Mouse (Mus musculus): ENCODE results near the gene Daglb. TPM values are rescaled to one million over a fixed set of nuclear protein-coding genes. Genes with fewer than 3 reads are reported as not detected.
A peak's percentile ranks its signal among the peaks of the same experiment; 100 is the strongest.

The Daglb gene
- polyA plus RNA-seq, 1 experiment from 2014 or later: 4.9 TPM

DNA sequence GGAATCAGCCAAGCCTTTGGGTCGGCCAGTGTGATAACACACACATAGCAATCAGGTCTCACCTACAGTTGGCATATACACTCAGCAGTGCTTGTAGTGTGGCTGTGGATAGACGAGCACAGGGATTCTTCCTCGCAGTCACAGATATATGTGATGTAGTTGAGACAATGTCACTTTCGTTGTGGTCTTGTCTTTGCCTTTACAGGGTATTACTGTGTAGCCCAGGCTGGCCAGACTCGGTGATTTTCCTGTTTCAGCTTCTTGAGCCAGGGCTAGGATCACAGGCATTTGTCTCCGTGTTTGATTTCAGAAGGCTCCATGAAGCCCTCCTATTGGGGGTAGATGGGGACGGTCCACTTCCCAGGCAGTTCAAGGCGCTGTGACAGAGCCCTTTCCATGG lies 5.2 kb downstream of the Daglb start:
- no peak for TF ChIP-seq CTCF (IDR thresholded peaks at IDR 0.05; ENCODE audit: low read depth)

DNA sequence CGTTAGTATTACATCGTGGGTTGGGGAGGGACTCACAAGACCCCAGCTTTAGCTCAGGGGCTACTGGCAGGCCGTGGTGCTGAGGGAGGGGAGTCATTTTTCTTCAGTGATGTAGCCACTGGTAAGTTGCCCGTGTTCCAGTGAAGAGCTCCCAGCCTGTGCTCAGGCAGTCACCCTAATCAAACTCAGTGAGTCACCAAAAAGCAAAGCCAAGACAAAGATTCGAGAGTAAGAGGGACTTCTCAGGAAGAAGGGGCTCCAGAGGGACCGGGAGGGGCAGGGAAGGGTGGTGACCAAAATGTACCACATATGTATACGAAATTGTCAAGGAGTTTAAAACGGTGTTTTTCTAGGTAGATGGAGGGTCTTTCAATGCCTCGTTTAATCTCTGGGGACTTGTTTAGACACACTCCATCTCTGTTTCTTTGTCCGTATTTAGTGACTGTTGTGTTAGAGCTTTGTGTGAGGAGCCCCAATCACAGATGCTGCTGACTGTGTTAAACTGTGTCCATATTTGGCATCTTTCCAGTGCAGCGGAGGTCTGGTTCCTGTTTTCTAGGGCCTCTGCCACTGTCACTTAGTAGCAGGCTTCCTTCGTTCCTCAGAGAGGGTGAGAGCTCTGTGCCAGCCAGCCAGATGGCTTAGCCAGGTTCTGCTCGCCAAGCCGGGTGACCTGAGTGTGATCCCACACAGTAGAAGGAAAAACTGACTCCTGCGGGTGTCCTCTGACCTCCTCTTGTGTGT lies 6.2 kb downstream of the Daglb start:
- Histone ChIP-seq H3K4me1 (replicated peaks; ENCODE audit: insufficient read depth, low read length) (no peaks in the 10 kb centered on the region), H3K9me3 (replicated peaks; ENCODE audit: low read length) (no peaks in the 10 kb centered on the region), H3K27me3 (ENCODE audit: insufficient read depth, low read length) (no peaks in the 10 kb centered on the region), H3K4me3 (replicated peaks; ENCODE audit: low read depth, low read length) (no peak overlapping the region), H3K27ac (peak overlapping the region; percentile 31; the same call in 1 of the 2 replicates), H3K4me2 (ENCODE audit: low read length) (no peak overlapping the region), H3K9ac (ENCODE audit: low read depth, low read length) (no peak overlapping the region), H3K36me3 (ENCODE audit: insufficient read depth, low read length) (peaks cover 8% of the 10 kb centered on the region; the same call in 1 of the 2 replicates)
- ATAC-seq (replicated peaks; ENCODE audit: low FRiP score, low read depth): no peak
- DNase-seq (ENCODE audit: low spot score): peak; percentile 44
- TF ChIP-seq CTCF (IDR thresholded peaks at IDR 0.05; ENCODE audit: low read depth): no peak
- WGBS: 67% methylated on average over 15 of the region's 15 CpGs

More for the DNA sequence above, 5.2 kb downstream of the Daglb start:
- ATAC-seq (replicated peaks; ENCODE audit: low FRiP score, low read depth) (no peak), DNase-seq (ENCODE audit: low spot score) (no peak)
- Histone ChIP-seq H3K9ac (ENCODE audit: low read depth, low read length) (no peak overlapping the region), H3K4me2 (ENCODE audit: low read length) (no peak overlapping the region), H3K9me3 (replicated peaks; ENCODE audit: low read length) (no peaks in the 10 kb centered on the region), H3K4me1 (replicated peaks; ENCODE audit: insufficient read depth, low read length) (0 out of 2 replicates have a peak, but pooled peaks cover 7% of the 10 kb centered on the region), H3K4me3 (replicated peaks; ENCODE audit: low read depth, low read length) (no peak overlapping the region), H3K27me3 (ENCODE audit: insufficient read depth, low read length) (no peaks in the 10 kb centered on the region), H3K27ac (no peak overlapping the region), H3K36me3 (ENCODE audit: insufficient read depth, low read length) (peaks cover 8% of the 10 kb centered on the region; the same call in 1 of the 2 replicates)
- WGBS: 95% methylated on average over 8 of the region's 8 CpGs

DNA sequence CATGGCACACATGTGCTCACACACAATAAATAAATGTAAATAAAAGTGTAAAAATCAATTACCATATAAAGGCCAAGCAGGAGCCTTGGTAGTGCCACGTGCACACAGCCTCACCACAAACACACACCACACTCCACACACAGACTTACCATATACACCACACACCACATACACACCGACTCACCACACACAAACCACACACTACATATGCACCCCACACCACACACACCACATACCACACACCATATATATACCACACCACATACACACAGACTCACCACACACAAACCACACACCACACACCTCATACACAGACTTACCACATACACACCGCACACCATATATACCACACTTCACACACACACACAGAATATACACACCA lies 6.8 kb downstream of the Daglb start:
- no peak for ATAC-seq (replicated peaks; ENCODE audit: low FRiP score, low read depth)
- Histone ChIP-seq H3K9me3 (replicated peaks; ENCODE audit: low read length) (no peaks in the 10 kb centered on the region), H3K9ac (ENCODE audit: low read depth, low read length) (no peak overlapping the region), H3K4me1 (replicated peaks; ENCODE audit: insufficient read depth, low read length) (no peaks in the 10 kb centered on the region), H3K4me3 (replicated peaks; ENCODE audit: low read depth, low read length) (no peak overlapping the region), H3K4me2 (ENCODE audit: low read length) (no peak overlapping the region), H3K27ac (no peak overlapping the region), H3K36me3 (ENCODE audit: insufficient read depth, low read length) (peaks cover 8% of the 10 kb centered on the region; the same call in 1 of the 2 replicates), H3K27me3 (ENCODE audit: insufficient read depth, low read length) (no peaks in the 10 kb centered on the region)
- no peak for DNase-seq (ENCODE audit: low spot score)
- 92% methylated on average over 3 of the region's 3 CpGs for WGBS
- no peak for TF ChIP-seq CTCF (IDR thresholded peaks at IDR 0.05; ENCODE audit: low read depth)

DNA sequence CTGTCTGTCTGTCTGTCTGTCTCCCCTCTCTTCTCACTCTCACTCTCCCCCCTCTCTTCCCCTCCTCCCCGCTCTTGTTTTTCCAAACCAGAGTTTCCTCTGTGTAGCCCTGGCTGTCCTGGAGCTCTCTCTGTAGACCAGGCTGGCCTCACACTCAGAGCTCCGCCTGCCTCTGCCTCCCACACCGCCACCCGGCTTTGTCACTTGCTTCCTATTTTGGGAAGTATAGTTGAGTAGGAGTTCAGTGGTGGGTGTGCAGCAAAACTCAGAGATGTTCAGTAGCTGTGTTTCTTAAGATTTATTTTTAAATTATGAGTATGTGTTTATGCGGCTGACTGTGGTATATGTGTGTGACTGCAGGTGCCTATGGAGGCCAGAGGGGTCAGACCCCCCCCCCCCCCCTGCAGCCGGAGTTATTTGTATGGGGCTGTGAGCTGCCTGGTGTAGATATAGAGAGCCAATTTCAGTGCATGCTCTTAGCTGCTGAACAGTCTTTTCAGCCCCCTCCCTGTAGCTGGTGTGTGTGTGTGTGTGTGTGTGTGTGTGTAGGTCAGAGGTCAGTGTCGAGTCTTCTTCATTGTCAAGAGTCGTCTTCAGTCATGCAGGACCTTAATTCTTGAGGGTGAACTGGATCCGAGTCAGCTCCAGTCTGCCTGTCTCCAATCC lies 7.7 kb downstream of the Daglb start:
- Histone ChIP-seq H3K27me3 (ENCODE audit: insufficient read depth, low read length) (no peaks in the 10 kb centered on the region), H3K27ac (no peak overlapping the region), H3K9ac (ENCODE audit: low read depth, low read length) (no peak overlapping the region), H3K4me3 (replicated peaks; ENCODE audit: low read depth, low read length) (no peak overlapping the region), H3K9me3 (replicated peaks; ENCODE audit: low read length) (no peaks in the 10 kb centered on the region), H3K4me2 (ENCODE audit: low read length) (no peak overlapping the region), H3K4me1 (replicated peaks; ENCODE audit: insufficient read depth, low read length) (no peaks in the 10 kb centered on the region), H3K36me3 (ENCODE audit: insufficient read depth, low read length) (peaks cover 8% of the 10 kb centered on the region; the same call in 1 of the 2 replicates)
- no peak for ATAC-seq (replicated peaks; ENCODE audit: low FRiP score, low read depth)
- WGBS: 86% methylated on average over 9 of the region's 9 CpGs
- no peak for TF ChIP-seq CTCF (IDR thresholded peaks at IDR 0.05; ENCODE audit: low read depth)
- DNase-seq (ENCODE audit: low spot score): no peak

DNA sequence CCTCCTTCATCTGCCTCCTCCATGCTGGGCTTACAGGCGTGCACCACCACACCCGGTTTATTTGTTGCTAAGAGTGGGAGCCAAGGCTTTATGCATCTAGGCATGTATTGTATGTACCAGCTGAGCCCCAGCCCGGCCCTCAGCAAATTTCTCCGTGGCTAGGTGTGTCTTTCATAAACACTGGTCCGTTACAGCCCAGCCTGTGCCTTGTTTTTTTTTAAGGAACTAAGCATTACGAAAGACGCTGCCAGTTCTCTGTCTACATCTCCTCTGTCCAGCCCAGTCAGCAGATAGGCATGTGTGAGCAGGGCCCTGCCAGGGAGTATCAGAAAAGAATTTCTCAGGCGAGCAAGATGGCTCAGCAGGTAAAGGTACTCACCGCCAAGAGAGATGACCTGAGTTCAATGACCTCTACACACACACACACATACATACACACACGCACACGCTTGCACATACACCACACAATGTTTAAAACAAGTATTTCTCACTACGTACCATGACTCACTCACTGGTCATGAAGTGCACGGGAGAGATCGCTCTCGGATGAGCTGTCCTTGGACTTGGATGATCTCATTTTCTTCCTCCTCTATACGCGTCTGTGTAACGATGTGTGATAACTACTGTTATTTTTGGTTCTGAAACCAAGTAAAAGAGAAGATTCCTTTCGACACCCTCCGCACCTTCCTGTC lies 10.9 kb downstream of the Daglb start:
- no peak for TF ChIP-seq CTCF (IDR thresholded peaks at IDR 0.05; ENCODE audit: low read depth)
- DNase-seq (ENCODE audit: low spot score): no peak
- ATAC-seq (replicated peaks; ENCODE audit: low FRiP score, low read depth): no peak
- H3K36me3 ChIP-seq (ENCODE audit: insufficient read depth, low read length): peaks cover 8% of the 10 kb centered on the region; the same call in 1 of the 2 replicates
- no peak overlapping the region for H3K4me2 ChIP-seq (ENCODE audit: low read length)
- WGBS: 85% methylated on average over 20 of the region's 20 CpGs
- H3K27ac ChIP-seq: no peak overlapping the region
- no peaks in the 10 kb centered on the region for H3K9me3 ChIP-seq (replicated peaks; ENCODE audit: low read length)
- no peak overlapping the region for H3K9ac ChIP-seq (ENCODE audit: low read depth, low read length)
- H3K4me1 ChIP-seq (replicated peaks; ENCODE audit: insufficient read depth, low read length): no peaks in the 10 kb centered on the region
- H3K27me3 ChIP-seq (ENCODE audit: insufficient read depth, low read length): no peaks in the 10 kb centered on the region
- no peak overlapping the region for H3K4me3 ChIP-seq (replicated peaks; ENCODE audit: low read depth, low read length)

DNA sequence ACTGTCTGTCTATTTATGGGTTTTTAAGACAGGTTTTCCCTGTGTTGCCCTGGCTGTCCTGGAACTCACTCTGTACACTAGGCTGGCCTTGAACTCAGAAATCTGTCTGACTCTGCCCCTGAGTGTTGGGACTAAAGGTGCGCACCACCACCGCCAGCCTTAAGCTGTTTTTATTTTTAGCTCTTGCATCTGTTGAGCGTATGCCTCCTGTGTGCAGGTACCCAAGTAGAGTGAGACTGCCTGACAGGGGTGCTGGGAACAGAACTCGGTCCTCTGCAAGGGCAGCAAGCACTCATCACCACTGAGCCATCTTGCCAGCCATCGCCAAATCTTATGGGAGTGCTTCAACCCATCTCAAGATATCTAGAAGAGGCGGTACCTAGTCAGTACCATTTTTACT lies 11.6 kb downstream of the Daglb start:
- Histone ChIP-seq H3K4me2 (ENCODE audit: low read length) (no peak overlapping the region), H3K27ac (no peak overlapping the region), H3K4me3 (replicated peaks; ENCODE audit: low read depth, low read length) (no peak overlapping the region), H3K9ac (ENCODE audit: low read depth, low read length) (no peak overlapping the region), H3K4me1 (replicated peaks; ENCODE audit: insufficient read depth, low read length) (no peaks in the 10 kb centered on the region), H3K36me3 (ENCODE audit: insufficient read depth, low read length) (peaks cover 8% of the 10 kb centered on the region; the same call in 1 of the 2 replicates), H3K9me3 (replicated peaks; ENCODE audit: low read length) (no peaks in the 10 kb centered on the region), H3K27me3 (ENCODE audit: insufficient read depth, low read length) (no peaks in the 10 kb centered on the region)
- WGBS: 97% methylated on average over 6 of the region's 6 CpGs
- DNase-seq (ENCODE audit: low spot score) (no peak), ATAC-seq (replicated peaks; ENCODE audit: low FRiP score, low read depth) (no peak)
- TF ChIP-seq CTCF (IDR thresholded peaks at IDR 0.05; ENCODE audit: low read depth): no peak
